Mouse (Mus musculus) olfactory bulb, adult 2 months (tissue): ENCODE results near the gene Tulp2.

Experiments
- CTCF ChIP-seq: fragments of 200-500 bp; IDR thresholded peaks from 2 replicates; pipeline ENCODE4 v1.5.1; 2012; ENCODE audit warnings: low read depth, mild to moderate bottlenecking, low read length, moderate library complexity; ENCODE audit not compliant: insufficient read depth
- POLR2A ChIP-seq: fragments of 200-500 bp; IDR thresholded peaks from 2 replicates; pipeline ENCODE4 v1.6.1; 2012; ENCODE audit warnings: mild to moderate bottlenecking, low read depth, low read length, moderate library complexity; ENCODE audit not compliant: insufficient read depth

DNA sequence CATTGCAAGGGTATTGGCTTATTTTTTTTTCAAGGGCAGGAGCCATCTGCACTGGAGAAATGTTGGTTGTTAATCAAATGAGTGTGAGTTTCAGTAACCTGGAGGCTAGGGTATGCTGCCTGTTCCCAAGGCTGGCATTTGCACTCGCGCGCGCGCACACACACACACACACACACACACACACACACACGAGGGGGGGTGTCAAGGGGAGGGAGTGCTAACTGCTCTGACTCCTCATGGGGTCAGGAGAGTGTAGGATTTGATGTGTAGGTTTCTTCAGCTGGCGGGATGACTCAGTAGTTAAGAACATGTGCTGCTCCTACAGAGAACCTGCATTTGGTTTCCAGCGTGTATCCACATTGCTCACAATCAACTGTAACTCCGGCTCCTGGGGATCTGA, 9.1 kb downstream of the Tulp2 start:
- TF ChIP-seq POLR2A (no peak), CTCF (no peak)
